Mouse (Mus musculus) thymus, adult 2 months (tissue): ENCODE measurements at regions not wholly inside any gene's neighbourhood (a gene's known extent, or its start where the extent isn't known, plus 50 kb on each side); places are given as distances from the start of the nearest gene placed in this dataset.

Source experiments
- CTCF ChIP-seq: fragments of 200-500 bp; IDR thresholded peaks from 2 replicates; pipeline ENCODE4 v1.5.1; 2012; ENCODE audit warnings: mild to moderate bottlenecking, control low read depth, low read length, moderate library complexity, borderline replicate concordance; ENCODE audit not compliant: control insufficient read depth, poor library complexity, insufficient read depth; ENCODE audit errors: extremely low read depth
- POLR2A ChIP-seq: fragments of 200-500 bp; IDR thresholded peaks from 2 replicates; pipeline ENCODE4 v1.6.1; 2012; ENCODE audit warnings: mild to moderate bottlenecking, low read length, control low read depth, moderate library complexity; ENCODE audit not compliant: control insufficient read depth, poor library complexity, insufficient read depth; ENCODE audit errors: extremely low read depth

GRCm38 (mm10) chr2:61296606-61297005, 281.8 kb upstream of the Tank start:
- TF ChIP-seq CTCF (no peak), POLR2A (no peak)
